Mouse (Mus musculus): ENCODE data around the gene Gm20388.

DNA sequence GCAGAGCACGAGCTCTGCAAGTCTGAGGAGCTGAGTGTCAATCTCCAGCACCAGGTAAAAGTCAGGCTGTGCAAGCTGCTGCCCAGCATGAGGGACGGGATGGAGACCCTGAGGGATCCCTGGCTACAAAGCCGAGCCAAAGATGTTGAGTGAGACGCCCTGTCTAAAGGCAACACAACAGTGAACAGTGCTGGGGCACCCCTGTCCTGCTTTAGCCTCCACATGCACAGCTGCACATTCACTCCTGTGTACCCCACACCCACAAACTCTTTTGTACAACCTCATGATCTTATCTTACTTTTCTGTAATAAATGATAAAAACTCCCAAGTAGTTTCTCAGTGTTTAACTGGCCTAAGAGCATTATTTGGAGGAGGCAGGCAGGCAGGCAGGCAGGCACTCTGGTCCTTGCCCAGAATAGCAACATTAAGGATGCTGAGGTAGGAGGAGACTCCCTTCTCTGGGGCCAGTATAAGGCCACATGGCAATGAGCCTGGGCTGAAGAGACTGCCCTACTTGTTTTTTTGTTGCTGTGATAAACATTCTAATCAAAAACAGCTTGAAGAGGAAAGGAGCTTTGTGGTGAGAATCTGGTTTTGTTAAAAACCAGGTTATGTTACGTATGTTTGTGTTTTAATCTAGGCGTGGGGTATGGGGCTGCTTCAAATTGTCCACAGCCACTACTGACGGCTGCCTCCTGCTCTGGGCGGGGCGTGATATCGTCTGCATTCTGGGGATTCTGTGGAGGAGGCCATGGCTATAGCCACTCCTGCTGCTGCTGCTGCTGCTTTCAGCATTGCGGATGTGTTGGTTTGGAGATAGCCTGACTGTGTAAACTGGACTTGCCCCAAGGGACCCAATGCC lies 3007.1 kb downstream of the Gm20388 start:
- TF ChIP-seq HCFC1 (IDR thresholded peaks at IDR 0.05; ENCODE audit: borderline replicate concordance, insufficient read depth, low read length) (no peak), ZC3H11A (IDR thresholded peaks at IDR 0.05; ENCODE audit: borderline replicate concordance, low read depth, low read length) (no peak), ZNF384 (IDR thresholded peaks at IDR 0.05; ENCODE audit: low read depth, low read length) (no peak), MAFK (IDR thresholded peaks at IDR 0.05; ENCODE audit: insufficient read depth, low read depth, low read length) (no peak)
